Mouse (Mus musculus): Measurements from ENCODE around the gene Edaradd.
A peak's percentile ranks its signal among the peaks of the same experiment; 100 is the strongest.
"Not testable (repeated sequence)": the region's sequence is repeated elsewhere in the genome, so short reads cannot be mapped to it uniquely, and the experiment has no call there.

Edaradd gene

DNA sequence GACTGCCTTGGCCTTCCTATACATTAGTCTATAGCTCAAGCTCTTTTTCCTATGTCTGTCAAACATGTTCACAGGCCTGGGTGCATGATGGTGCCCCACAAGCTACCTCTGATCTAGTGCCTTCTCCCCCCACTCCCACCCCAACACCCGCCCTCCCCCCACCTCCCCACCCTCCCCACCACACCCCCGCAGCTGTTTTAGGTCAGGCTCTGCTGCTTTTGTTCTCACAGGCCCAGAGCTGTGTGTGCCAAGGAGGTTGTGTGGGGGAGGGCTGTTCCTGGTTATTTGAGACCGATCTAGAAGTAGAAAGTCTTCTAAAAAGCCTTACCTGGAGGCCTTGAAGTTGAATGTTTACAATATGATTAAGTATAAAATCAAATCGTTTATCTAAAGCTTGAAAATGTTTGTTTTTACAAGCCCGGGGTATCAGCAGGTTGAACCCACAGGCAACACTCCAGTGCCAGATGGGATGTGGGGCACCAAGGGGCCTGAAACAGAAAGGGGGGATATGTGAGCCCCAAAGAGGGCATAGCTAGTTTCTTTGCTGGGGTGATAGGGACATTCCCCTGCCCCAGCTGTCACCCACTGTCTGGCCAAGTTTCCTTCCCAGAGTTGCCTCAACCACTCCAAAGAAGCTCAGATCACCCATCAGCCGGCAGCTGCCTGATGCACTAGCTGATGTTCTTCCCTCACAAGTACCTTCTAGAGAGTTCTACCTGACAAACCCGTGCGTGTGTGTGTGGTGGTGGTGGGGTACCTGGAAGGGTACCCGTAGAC lies 8.9 kb downstream of the Edaradd start:
- no peak for DNase-seq (ENCODE audit: low read depth, low spot score)

DNA sequence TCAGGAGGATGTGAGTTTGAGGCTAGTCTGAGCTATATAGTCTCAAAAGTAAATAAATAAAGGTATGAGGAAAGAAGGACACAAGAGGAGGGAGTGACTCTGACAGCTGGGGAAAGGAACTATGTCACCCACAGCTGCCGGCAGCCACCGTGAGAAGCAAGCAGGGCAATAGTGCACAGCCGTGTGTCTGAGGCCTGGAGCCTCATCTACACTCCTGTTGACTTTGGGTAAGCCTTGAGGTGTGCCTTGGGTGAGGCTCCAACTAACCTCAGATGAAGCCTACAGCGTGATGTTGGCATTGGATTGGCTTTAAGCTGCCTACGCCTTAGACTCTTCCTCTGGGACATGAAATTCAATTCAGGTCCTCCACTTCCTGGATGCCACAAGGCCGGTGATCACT lies 10.2 kb downstream of the Edaradd start:
- DNase-seq (ENCODE audit: low read depth, low spot score): no peak

DNA sequence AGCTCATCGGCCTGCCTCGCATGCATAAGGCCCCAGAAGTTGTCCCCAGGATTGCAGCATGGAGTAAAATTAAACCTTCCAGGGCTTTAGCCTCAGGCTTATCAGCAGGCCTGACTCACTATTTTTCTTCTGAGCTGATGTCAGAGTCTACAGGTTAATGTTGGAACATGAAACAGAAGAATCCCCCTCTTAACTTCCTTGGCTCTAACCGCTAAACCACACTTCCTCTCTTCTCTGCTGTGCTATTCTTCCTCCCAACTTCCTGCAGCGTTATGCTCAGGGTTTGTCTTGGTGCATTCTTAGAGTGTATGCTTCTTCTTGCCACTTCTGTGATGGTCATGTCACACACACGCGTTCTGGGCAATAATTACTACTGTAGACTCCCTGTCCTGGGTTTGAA lies 12.8 kb downstream of the Edaradd start:
- no peak for DNase-seq (ENCODE audit: low read depth, low spot score)

DNA sequence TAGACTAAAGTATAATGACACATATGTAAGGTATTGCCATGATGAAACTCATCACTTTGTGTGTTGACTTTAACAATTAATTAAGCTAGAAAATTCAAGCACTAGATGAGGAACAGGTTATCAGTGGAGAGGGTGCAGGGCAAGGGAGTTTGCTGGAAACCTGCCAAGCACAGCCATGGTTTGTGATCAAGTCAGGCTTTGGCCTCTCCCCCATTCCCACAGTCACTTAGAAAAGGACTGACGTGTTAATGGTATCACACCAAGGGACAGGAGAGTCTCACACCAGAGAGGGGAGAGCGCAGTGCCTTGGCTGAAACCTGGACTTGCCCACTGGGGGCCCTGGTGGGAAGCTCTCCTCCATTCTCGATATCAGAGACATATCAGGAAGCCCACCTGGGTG lies 14.9 kb downstream of the Edaradd start:
- DNase-seq (ENCODE audit: low read depth, low spot score): no peak

- DNase-seq (ENCODE audit: low read depth, low spot score): peak; percentile 54
Measured at GRCm38 (mm10) chr13:12503238-12503751, 16.9 kb downstream of the Edaradd start.

DNA sequence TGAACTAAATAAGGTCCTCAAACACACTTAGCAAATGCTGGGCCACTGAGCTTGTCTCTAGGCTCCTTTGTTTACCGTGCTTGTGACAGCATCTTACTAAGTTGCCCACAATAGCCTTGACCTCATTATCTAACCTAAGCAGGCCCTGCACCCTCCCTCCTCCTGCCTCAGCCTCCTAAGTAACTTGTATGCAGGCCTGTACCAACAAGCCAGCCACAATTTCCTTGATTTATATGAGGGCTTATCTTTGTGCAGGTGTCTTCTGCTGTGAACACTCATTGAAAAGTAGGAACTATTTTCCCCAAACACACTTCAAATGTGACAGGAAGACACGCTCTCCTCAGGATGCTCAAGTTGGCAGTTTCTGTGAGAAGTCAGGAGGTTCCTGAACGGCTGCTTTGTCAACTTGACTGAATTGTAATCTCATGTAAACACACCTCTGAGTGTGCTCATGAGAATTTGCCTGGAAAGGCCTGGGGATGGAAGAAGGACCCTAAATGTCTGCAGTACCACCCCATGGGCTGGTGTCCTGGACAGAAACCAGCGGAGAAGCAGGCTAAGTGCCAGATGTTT lies 17.5 kb downstream of the Edaradd start:
- DNase-seq (ENCODE audit: low read depth, low spot score): peak; percentile 8

- DNase-seq (ENCODE audit: low read depth, low spot score): no peak
Measured at GRCm38 (mm10) chr13:12499107-12499506, 21.1 kb downstream of the Edaradd start.

DNA sequence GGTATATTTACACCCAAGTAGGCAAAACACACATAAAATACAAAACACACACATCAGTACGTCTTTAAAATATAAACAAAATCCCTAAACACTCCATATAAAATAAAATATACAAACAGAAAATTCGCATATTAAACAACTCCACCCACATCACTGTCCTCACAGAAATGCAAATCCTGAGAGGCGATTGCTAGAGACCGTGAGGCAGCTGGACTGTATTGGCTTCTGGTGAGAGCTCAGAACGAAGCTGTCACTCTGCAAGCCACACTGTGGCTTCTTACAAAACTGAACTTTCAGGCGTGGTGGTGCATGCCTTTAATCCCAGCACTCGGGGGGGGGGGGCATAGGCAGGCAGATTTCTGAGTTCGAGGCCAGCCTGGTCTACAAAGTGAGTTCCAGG lies 22.4 kb downstream of the Edaradd start:
- DNase-seq (ENCODE audit: low read depth, low spot score): no peak

DNA sequence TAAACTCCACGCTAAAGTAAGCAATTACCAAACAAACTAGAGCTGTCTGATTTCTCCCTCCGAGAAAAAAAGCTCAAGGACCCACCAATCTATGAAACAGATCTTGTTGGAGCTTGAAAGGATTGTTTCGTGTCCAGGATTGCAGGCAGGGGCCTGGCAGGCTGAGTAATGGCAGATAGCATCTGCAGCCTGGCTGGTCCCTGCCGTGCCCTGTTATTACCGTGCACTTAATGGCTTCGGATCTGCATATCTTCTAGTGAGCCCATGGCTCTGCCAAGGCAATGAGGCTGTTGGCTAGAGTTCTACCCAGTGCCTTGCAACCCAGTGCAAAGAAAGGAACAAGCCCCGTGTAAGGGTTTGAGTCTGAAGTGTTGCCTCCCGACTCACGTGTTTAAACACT lies 25.5 kb downstream of the Edaradd start:
- no peak for DNase-seq (ENCODE audit: low read depth, low spot score)

DNA sequence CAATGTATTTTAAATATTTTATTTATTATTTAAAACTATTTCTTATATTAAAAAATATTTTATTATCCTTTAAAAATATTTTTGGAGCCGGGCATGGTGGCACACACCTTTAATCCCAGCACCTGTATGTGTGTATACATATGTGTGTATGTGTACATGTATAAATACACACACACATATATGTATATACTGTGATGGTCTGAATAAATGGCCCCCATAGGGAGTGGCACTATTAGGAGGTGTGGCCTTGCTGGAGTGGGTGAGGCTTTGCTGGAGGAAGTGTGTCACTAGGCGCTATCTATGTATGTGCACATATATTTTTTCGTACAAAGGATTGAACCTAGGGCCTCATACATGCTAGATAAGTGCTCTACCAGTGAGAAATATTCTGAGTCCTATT lies 27.7 kb downstream of the Edaradd start:
- no peak for DNase-seq (ENCODE audit: low read depth, low spot score)

DNA sequence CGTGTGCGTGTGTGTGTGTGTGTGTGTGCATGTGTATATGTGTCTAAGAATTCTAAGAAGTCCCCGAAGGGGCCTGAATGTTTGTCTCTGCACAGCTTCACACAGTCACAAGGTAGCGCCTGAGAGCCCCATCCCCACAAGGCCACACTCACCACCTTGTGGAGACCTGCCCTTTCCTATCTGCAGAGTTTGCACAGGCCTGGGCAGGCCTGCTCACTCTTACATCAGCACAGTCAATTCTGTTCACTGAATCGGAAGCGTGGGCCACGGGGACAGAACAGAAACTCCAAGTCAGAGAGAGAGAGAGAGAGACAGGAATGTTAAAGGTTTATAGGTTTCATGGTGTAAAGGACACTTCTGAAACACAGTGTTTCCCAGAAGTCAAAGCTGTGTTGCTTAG lies 34.6 kb downstream of the Edaradd start:
- no peak for DNase-seq (ENCODE audit: low read depth, low spot score)

- DNase-seq (ENCODE audit: low read depth, low spot score): no peak
Measured at GRCm38 (mm10) chr13:12485197-12485596, 35.0 kb downstream of the Edaradd start.

DNA sequence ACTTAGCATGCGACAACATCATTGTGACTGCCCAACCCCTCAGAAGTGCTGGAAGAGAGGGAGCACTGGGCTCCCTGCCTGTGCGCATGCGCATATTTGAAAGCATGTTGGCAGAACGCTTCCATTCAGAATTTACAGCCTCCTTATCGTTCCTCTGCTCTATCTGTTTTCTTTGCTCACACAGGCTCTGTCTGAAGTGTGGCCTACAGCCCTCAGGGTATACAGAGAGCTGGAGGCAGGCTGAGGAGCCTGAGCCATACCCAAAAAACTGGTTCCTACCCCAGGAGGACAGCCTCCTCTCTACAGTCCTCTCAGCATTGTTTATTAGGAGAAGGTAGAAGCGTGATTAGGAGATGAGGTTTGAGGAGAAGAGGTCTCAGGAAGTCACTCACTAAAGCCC lies 40.4 kb downstream of the Edaradd start:
- no peak for DNase-seq (ENCODE audit: low read depth, low spot score)

GRCm38 (mm10) chr13:12478301-12478700 lies 41.9 kb downstream of the Edaradd start:
- DNase-seq (ENCODE audit: low read depth, low spot score): peak; percentile 31

- DNase-seq (ENCODE audit: low read depth, low spot score): no peak
Measured at GRCm38 (mm10) chr13:12476886-12477285, 43.4 kb downstream of the Edaradd start.

DNA sequence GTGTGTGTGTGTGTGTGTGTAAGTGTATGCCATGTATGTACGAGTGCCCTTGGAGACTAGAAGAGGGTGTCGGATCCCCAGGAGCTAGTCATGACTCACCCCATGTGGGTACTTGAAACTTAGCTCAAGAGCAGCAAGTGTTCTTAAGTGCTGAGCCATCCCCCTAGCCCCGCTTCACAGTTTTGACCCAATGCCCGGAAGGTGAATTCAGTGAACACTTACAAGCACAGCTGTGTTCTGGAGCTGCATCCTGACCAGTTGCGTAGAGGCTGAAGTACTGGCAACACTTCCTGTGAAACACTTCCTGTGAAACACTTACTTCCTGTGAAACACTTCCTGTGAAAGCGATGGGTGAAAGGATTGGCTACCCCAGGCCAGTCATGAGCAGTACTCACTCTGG lies 45.0 kb downstream of the Edaradd start:
- peak; percentile 55 for DNase-seq (ENCODE audit: low read depth, low spot score)

DNA sequence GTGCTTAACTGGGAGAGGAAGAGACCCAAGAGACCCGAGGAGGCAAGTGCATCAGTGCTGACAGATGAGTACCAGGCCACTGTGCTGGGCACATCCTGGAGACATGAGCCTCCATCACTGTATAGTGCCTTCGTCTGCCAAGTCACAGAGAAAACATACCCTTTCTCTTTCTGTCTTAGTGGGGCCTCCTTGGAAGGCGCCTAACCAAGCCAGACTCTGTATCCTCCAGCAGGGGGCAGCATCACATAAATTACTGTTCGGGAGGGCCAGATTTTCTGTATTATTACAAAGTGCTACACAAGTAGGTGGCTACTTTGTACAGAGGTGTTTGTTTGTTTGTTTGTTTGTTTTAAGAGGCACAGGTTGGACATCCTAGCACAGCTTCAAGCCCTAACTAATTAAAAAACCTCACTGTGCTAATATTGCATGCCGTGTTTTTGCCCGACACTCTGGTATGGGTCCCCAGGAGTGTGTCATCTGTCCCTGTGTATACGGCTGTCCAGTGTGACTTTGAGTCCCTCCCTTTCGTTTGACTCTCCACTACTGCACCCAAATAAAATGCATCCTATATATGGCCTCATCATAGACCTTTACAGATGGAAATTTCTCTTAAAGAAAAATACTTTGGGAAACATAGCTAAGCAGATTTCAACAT lies 46.4 kb downstream of the Edaradd start:
- peak; percentile 74 for DNase-seq (ENCODE audit: low read depth, low spot score)

GRCm38 (mm10) chr13:12468488-12468887 lies 51.8 kb downstream of the Edaradd start:
- no peak for DNase-seq (ENCODE audit: low read depth, low spot score)

DNA sequence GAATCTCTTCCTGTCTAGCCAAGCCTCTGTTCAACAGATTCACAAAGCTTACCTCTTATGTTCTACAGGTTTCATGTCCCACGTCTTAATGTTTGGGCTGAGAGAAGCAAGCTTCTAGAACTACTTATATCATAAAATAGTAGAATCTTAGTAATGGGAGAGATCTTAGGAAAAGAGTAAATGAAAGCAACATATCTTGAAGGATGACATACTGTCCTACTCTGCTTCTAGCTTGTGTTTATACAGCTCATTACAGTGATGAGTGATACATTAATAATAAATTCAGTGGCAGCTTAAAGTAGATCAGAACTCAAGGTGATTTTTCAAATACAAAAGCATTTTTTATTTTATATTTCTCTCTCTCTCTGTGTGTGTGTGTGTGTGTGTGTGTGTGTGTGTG lies 55.4 kb downstream of the Edaradd start, which contains the start of gene Lgals8:
Lgals8 (minus strand) TSS at position 101 of the 400 bp plus-strand sequence.
- no peak for DNase-seq (ENCODE audit: low read depth, low spot score)

DNA sequence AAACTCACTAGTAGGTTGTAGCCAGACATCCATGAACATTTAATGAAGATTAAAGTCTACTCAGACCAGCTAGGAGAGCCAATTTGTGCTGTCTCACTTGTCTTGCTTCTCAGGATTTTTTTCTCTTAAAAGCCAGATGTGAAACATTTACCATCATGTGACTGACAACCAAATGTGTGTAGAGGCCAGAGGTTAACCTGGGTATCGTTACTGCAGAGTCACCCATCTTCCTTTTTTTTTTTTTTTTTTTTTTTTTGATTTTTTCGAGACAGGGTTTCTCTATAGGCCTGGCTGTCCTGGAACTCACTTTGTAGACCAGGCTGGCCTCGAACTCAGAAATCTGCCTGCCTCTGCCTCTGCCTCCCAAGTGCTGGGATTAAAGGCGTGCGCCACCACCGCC lies 56.1 kb downstream of the Edaradd start:
- DNase-seq (ENCODE audit: low read depth, low spot score): not testable (repeated sequence)

DNA sequence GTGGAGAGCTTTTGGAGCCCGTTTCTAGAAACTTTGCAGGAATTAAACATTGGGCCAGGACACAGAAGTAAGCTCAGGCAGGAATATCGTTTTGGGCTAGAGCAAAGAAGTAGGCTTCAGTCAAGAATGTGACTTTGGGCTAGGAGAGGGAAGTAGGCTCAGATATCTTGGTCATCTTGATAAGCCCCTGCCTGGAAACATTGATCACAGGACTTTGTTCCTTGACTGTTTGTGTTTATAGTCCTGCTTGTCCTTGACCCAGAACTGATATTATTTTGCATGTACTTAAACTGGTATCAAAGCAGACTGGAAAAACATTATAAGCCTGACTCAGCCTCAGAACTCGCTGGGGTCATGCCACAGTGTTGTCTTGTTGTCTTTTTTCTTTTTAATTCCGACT lies 57.6 kb downstream of the Edaradd start:
- DNase-seq (ENCODE audit: low read depth, low spot score): no peak

DNA sequence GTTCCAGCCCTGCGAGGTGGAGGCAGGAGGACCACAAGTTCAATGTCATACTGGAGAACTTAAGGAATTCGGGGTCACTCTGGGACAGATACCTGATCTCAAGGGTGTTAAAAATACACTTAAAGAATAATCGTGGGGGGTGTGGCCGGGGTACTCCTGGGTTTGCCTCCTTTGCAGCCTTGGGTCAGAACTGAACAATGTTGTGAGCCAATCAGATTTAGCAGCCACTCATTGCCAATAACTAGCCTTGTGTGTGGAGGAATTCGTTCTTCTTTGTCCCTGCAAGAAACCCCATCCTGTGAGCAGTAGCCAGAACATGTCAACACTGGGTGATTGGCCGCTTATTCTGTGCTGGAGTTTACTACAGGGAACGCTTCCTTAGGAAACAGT lies 58.5 kb downstream of the Edaradd start:
- DNase-seq (ENCODE audit: low read depth, low spot score): peak; percentile 70
